Mouse (Mus musculus) embryonic facial prominence, embryonic 14.5 days (tissue): ENCODE results near the gene Cdk14. TPM values are rescaled to one million over a fixed set of nuclear protein-coding genes. Genes with fewer than 3 reads are reported as not detected.

Source experiments
- ATAC-seq: fragments of 200-750 bp; cut with Nextera tagmentation; 2 replicates; pipeline ENCODE4 v1.8.0; 2017; ENCODE audit warnings: low read depth, moderate number of reproducible peaks, moderate TSS enrichment
- DNase-seq: peaks from one replicate; pipeline ENCODE4 v3.0.0-alpha.2; 2015; ENCODE audit warnings: low spot score
- H3K27ac ChIP-seq: fragments of 300-500 bp; sonication (generic); replicated peaks from 2 replicates; pipeline ENCODE4 v1.5.1; 2014; ENCODE audit warnings: low read depth, mild to moderate bottlenecking, low read length, moderate library complexity
- H3K27me3 ChIP-seq: fragments of 300-500 bp; sonication (generic); replicated peaks from 2 replicates; pipeline ENCODE4 v1.6.1; 2014; ENCODE audit warnings: low read length; ENCODE audit not compliant: control insufficient read depth, insufficient read depth
- H3K36me3 ChIP-seq: fragments of 300-500 bp; sonication (generic); 2 replicates; pipeline ENCODE4 v1.6.1; 2014; ENCODE audit warnings: low read length, mixed read lengths; ENCODE audit not compliant: control insufficient read depth, insufficient read depth
- H3K4me1 ChIP-seq: fragments of 300-500 bp; sonication (generic); 2 replicates; pipeline ENCODE4 v1.6.1; 2014; ENCODE audit warnings: antibody characterized with exemption, low read length; ENCODE audit not compliant: control insufficient read depth, insufficient read depth
- H3K4me2 ChIP-seq: fragments of 300-500 bp; sonication (generic); 2 replicates; pipeline ENCODE4 v1.6.1; 2014; ENCODE audit warnings: low read depth, mild to moderate bottlenecking, low read length, moderate library complexity, mixed read lengths
- H3K4me3 ChIP-seq: fragments of 300-500 bp; sonication (generic); 2 replicates; pipeline ENCODE4 v1.5.1; 2014; ENCODE audit warnings: low read depth, mild to moderate bottlenecking, low read length
- H3K9ac ChIP-seq: fragments of 300-500 bp; sonication (generic); 2 replicates; pipeline ENCODE4 v1.6.1; 2014; ENCODE audit warnings: low read depth, mild to moderate bottlenecking, low read length, moderate library complexity, mixed read lengths
- H3K9me3 ChIP-seq: fragments of 300-500 bp; sonication (generic); 2 replicates; pipeline ENCODE4 v1.6.1; 2016; ENCODE audit warnings: low read length; ENCODE audit not compliant: control insufficient read depth
- WGBS: fragments of 180-500 bp; shearing (Covaris S2); extraction: QIAGEN DNeasy Blood & Tissue Kit; methylation state at CpG from one replicate; pipeline ENCODE4 v1.1.7; 2014; 5-methylcytosine and 5-hydroxymethylcytosine counted together
- polyA plus RNA-seq: library from polyadenylated mRNA; unstranded; fragments of >200 nt; fragmentation: Nextera tagmentation; extraction: Ambion mirVana; gene quantifications from 2 replicates; pipeline ENCODE4 v1.2.1, GENCODE M21; 2014

Gene Cdk14
- polyA plus RNA-seq, 1 experiment from 2014 or later: 33.8 TPM

GRCm38 (mm10) chr5:4877638-4878037, 542.5 kb downstream of the Cdk14 start:
- Histone ChIP-seq H3K9me3 (0 out of 2 replicates have a peak, but pooled peaks cover 4% of the 10 kb centered on the region), H3K4me2 (no peak overlapping the region), H3K27me3 (no peaks in the 10 kb centered on the region), H3K36me3 (0 out of 2 replicates have a peak, but pooled peaks cover 3% of the 10 kb centered on the region), H3K9ac (no peak overlapping the region), H3K27ac (no peak overlapping the region), H3K4me3 (no peak overlapping the region), H3K4me1 (no peaks in the 10 kb centered on the region)
- ATAC-seq (peak; percentile 35; the same call in 1 of the 2 replicates), DNase-seq (no peak)
- WGBS: 59% methylated on average over 4 of the region's 4 CpGs

GRCm38 (mm10) chr5:4877131-4877631, 542.9 kb downstream of the Cdk14 start:
- H3K27me3 ChIP-seq: no peaks in the 10 kb centered on the region
- ATAC-seq: peak; percentile 88
- 0 out of 2 replicates have a peak, but pooled peaks cover 3% of the 10 kb centered on the region for H3K36me3 ChIP-seq
- H3K9me3 ChIP-seq: 0 out of 2 replicates have a peak, but pooled peaks cover 4% of the 10 kb centered on the region
- no peak overlapping the region for H3K9ac ChIP-seq
- WGBS: 20% methylated on average over 5 of the region's 5 CpGs
- no peak overlapping the region for H3K27ac ChIP-seq
- peak; percentile 80 for DNase-seq
- H3K4me1 ChIP-seq: no peaks in the 10 kb centered on the region
- no peak overlapping the region for H3K4me2 ChIP-seq
- H3K4me3 ChIP-seq: no peak overlapping the region

- WGBS: 67% methylated on average over 15 of the region's 15 CpGs
- H3K9me3 ChIP-seq: 0 out of 2 replicates have a peak, but pooled peaks cover 4% of the 10 kb centered on the region
- no peaks in the 10 kb centered on the region for H3K4me1 ChIP-seq
- no peak overlapping the region for H3K9ac ChIP-seq
- no peak overlapping the region for H3K27ac ChIP-seq
- H3K4me2 ChIP-seq: no peak overlapping the region
- DNase-seq (no peak), ATAC-seq (peak; percentile 42)
- no peaks in the 10 kb centered on the region for H3K27me3 ChIP-seq
- no peak overlapping the region for H3K4me3 ChIP-seq
- 0 out of 2 replicates have a peak, but pooled peaks cover 2% of the 10 kb centered on the region for H3K36me3 ChIP-seq
Observed at GRCm38 (mm10) chr5:4876653-4877091, 543.4 kb downstream of the Cdk14 start.

- H3K4me3 ChIP-seq: no peak overlapping the region
- H3K27me3 ChIP-seq: no peaks in the 10 kb centered on the region
- H3K36me3 ChIP-seq: no peaks in the 10 kb centered on the region
- H3K4me1 ChIP-seq: peaks cover 11% of the 10 kb centered on the region; the same call in 1 of the 2 replicates
- no peak for ATAC-seq
- H3K9ac ChIP-seq: no peak overlapping the region
- WGBS: 56% methylated on average over 4 of the region's 4 CpGs
- H3K27ac ChIP-seq: 0 out of 2 replicates have a peak overlapping the region, but pooled peaks have one; percentile 10
- DNase-seq: no peak
- H3K9me3 ChIP-seq: no peaks in the 10 kb centered on the region
- H3K4me2 ChIP-seq: no peak overlapping the region
Observed at GRCm38 (mm10) chr5:4870041-4870726, 549.9 kb downstream of the Cdk14 start.

GRCm38 (mm10) chr5:4868563-4869120, 551.5 kb downstream of the Cdk14 start:
- no peaks in the 10 kb centered on the region for H3K27me3 ChIP-seq
- H3K27ac ChIP-seq: no peak overlapping the region
- no peak for DNase-seq
- no peak for ATAC-seq
- H3K4me3 ChIP-seq: no peak overlapping the region
- H3K9ac ChIP-seq: no peak overlapping the region
- 55% methylated on average over 6 of the region's 6 CpGs for WGBS
- H3K4me1 ChIP-seq: peaks cover 11% of the 10 kb centered on the region; the same call in 1 of the 2 replicates
- 0 out of 2 replicates have a peak, but pooled peaks cover 5% of the 10 kb centered on the region for H3K36me3 ChIP-seq
- H3K4me2 ChIP-seq: no peak overlapping the region
- H3K9me3 ChIP-seq: no peaks in the 10 kb centered on the region

GRCm38 (mm10) chr5:4867849-4868562, 552.1 kb downstream of the Cdk14 start:
- no peak for DNase-seq
- ATAC-seq: no peak
- Histone ChIP-seq H3K27me3 (no peaks in the 10 kb centered on the region), H3K9ac (no peak overlapping the region), H3K36me3 (0 out of 2 replicates have a peak, but pooled peaks cover 5% of the 10 kb centered on the region), H3K9me3 (no peaks in the 10 kb centered on the region), H3K27ac (no peak overlapping the region), H3K4me1 (peaks cover 11% of the 10 kb centered on the region; the same call in 1 of the 2 replicates), H3K4me3 (no peak overlapping the region), H3K4me2 (no peak overlapping the region)
- 65% methylated on average over 6 of the region's 6 CpGs for WGBS

- Histone ChIP-seq H3K4me1 (peaks cover 11% of the 10 kb centered on the region; the same call in 1 of the 2 replicates), H3K27me3 (no peaks in the 10 kb centered on the region), H3K4me2 (no peak overlapping the region), H3K9me3 (no peaks in the 10 kb centered on the region), H3K4me3 (no peak overlapping the region), H3K9ac (no peak overlapping the region), H3K36me3 (0 out of 2 replicates have a peak, but pooled peaks cover 5% of the 10 kb centered on the region), H3K27ac (no peak overlapping the region)
- 78% methylated on average over 8 of the region's 8 CpGs for WGBS
- DNase-seq (no peak), ATAC-seq (no peak)
Observed at GRCm38 (mm10) chr5:4866945-4867344, 553.2 kb downstream of the Cdk14 start.

GRCm38 (mm10) chr5:4866099-4866498, 554.0 kb downstream of the Cdk14 start:
- Histone ChIP-seq H3K36me3 (0 out of 2 replicates have a peak, but pooled peaks cover 5% of the 10 kb centered on the region), H3K4me1 (peaks cover 11% of the 10 kb centered on the region; the same call in 1 of the 2 replicates), H3K9me3 (no peaks in the 10 kb centered on the region), H3K4me2 (no peak overlapping the region), H3K27ac (no peak overlapping the region), H3K27me3 (no peaks in the 10 kb centered on the region), H3K4me3 (no peak overlapping the region), H3K9ac (no peak overlapping the region)
- 37% methylated on average over 1 of the region's 1 CpGs for whole genome bisulfite sequencing
- peak; percentile 33 for DNase-seq
- peak; percentile 67 for ATAC-seq
